Mouse (Mus musculus) heart, embryonic 11.5 days (tissue): ENCODE measurements around the gene Pde4b. TPM values are rescaled to one million over a fixed set of nuclear protein-coding genes. Genes with fewer than 3 reads are reported as not detected.
A peak's percentile ranks its signal among the peaks of the same experiment; 100 is the strongest.

Experiments used
- ATAC-seq: fragments of 200-750 bp; cut with Nextera tagmentation; replicated peaks from 2 replicates; pipeline ENCODE4 v1.8.0; 2017; ENCODE audit warnings: moderate library complexity; ENCODE audit not compliant: insufficient number of reproducible peaks, low FRiP score, low TSS enrichment
- H3K27ac ChIP-seq: fragments of 300-500 bp; sonication (generic); 2 replicates; pipeline ENCODE4 v1.5.1; 2014; ENCODE audit warnings: mild to moderate bottlenecking, low read depth, low read length
- H3K27me3 ChIP-seq: fragments of 300-500 bp; sonication (generic); 2 replicates; pipeline ENCODE4 v1.6.1; 2014; ENCODE audit warnings: mild to moderate bottlenecking, low read length, mixed read lengths; ENCODE audit not compliant: control insufficient read depth, insufficient read depth
- H3K36me3 ChIP-seq: fragments of 300-500 bp; sonication (generic); 2 replicates; pipeline ENCODE4 v1.6.1; 2014; ENCODE audit warnings: mild to moderate bottlenecking, low read length, moderate library complexity, mixed read lengths; ENCODE audit not compliant: control insufficient read depth, insufficient read depth
- H3K4me1 ChIP-seq: fragments of 300-500 bp; sonication (generic); 2 replicates; pipeline ENCODE4 v1.6.1; 2014; ENCODE audit warnings: low read length; ENCODE audit not compliant: control insufficient read depth, insufficient read depth
- H3K4me2 ChIP-seq: fragments of 300-500 bp; sonication (generic); 2 replicates; pipeline ENCODE4 v1.6.1; 2014; ENCODE audit warnings: mild to moderate bottlenecking, moderate library complexity
- H3K4me3 ChIP-seq: fragments of 300-500 bp; sonication (generic); 2 replicates; pipeline ENCODE4 v1.5.1; 2014; ENCODE audit warnings: low read depth, low read length
- H3K9ac ChIP-seq: fragments of 300-500 bp; sonication (generic); 2 replicates; pipeline ENCODE4 v1.6.1; 2014; ENCODE audit warnings: mild to moderate bottlenecking, low read depth, low read length, moderate library complexity
- H3K9me3 ChIP-seq: fragments of 300-500 bp; sonication (generic); replicated peaks from 2 replicates; pipeline ENCODE4 v1.6.1; 2016; ENCODE audit warnings: low read length; ENCODE audit not compliant: control insufficient read depth
- WGBS: fragments of 180-500 bp; shearing (Covaris S2); extraction: QIAGEN DNeasy Blood & Tissue Kit; methylation state at CpG from one replicate; pipeline ENCODE4 v1.1.7; 2014; ENCODE audit not compliant: insufficient replicate concordance; 5-methylcytosine and 5-hydroxymethylcytosine counted together
- polyA plus RNA-seq: library from polyadenylated mRNA; unstranded; fragments of >200 nt; fragmentation: Nextera tagmentation; extraction: Ambion mirVana; gene quantifications from 2 replicates; pipeline ENCODE4 v1.2.1, GENCODE M21; 2014

Gene Pde4b
- polyA plus RNA-seq, 1 experiment from 2014 or later, result 23.9 TPM

GRCm38 (mm10) chr4:102538266-102538665 is 450.9 kb downstream of the Pde4b start:
- H3K4me2 ChIP-seq, result no peak overlapping the region
- no peak overlapping the region for H3K4me3 ChIP-seq
- no peaks in the 10 kb centered on the region for H3K4me1 ChIP-seq
- WGBS, result 65% methylated on average over 1 of the region's 1 CpGs
- H3K9ac ChIP-seq, result no peak overlapping the region
- H3K27ac ChIP-seq, result no peak overlapping the region
- no peaks in the 10 kb centered on the region for H3K9me3 ChIP-seq
- H3K36me3 ChIP-seq, result no peaks in the 10 kb centered on the region
- no peaks in the 10 kb centered on the region for H3K27me3 ChIP-seq
- no peak for ATAC-seq

DNA sequence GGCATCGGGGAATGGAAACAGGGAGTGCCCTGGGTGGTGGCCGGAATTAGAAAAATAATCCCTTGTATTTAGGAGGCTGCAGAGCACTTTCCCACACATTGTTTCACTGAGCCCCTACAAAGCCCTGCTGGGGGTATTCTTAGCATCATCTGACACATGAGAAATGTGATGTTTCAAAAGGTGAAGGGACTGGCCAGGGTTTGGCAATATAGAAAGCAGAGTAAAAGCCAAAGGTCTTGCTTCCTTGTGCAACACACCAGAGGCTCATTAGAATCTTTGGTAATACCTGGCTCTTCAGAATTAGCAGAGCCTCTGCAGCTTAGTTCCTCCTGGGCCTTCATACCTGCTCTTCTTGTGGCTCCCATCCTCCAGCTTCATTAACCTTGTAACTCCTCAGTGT is 451.4 kb downstream of the Pde4b start:
- no peak overlapping the region for H3K9ac ChIP-seq
- no peaks in the 10 kb centered on the region for H3K4me1 ChIP-seq
- H3K36me3 ChIP-seq, result no peaks in the 10 kb centered on the region
- no peak overlapping the region for H3K4me3 ChIP-seq
- no peak for ATAC-seq
- no peak overlapping the region for H3K27ac ChIP-seq
- no peaks in the 10 kb centered on the region for H3K9me3 ChIP-seq
- H3K27me3 ChIP-seq, result no peaks in the 10 kb centered on the region
- no peak overlapping the region for H3K4me2 ChIP-seq
- WGBS, result 82% methylated on average over 2 of the region's 2 CpGs

GRCm38 (mm10) chr4:102539598-102540180 is 452.3 kb downstream of the Pde4b start:
- Histone ChIP-seq H3K9ac (no peak overlapping the region), H3K27ac (no peak overlapping the region), H3K4me1 (no peaks in the 10 kb centered on the region), H3K36me3 (no peaks in the 10 kb centered on the region), H3K4me3 (no peak overlapping the region), H3K9me3 (no peaks in the 10 kb centered on the region), H3K27me3 (no peaks in the 10 kb centered on the region), H3K4me2 (no peak overlapping the region)
- no peak for ATAC-seq
- WGBS, result 67% methylated on average over 5 of the region's 5 CpGs

DNA sequence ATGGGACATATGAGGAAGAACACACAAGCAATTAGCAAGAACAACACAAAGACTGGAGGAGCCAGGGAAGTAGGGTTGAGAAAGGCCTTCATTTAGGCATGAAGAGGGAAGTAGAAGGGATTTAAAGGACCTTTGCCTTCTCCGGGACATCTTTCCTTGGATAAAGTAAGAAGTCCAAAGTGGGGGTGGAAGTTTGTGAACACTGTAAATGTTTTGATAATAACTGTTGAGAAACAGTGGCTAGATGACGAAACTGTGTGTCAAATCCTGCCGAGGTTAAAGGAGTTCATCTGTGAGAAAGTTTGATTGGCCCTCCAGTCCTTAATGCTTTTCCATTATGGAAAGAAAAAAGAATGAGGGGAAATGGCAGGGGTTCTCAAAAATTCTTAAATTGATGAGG is 455.6 kb downstream of the Pde4b start:
- Histone ChIP-seq H3K9me3 (no peaks in the 10 kb centered on the region), H3K4me2 (no peak overlapping the region), H3K4me1 (no peaks in the 10 kb centered on the region), H3K4me3 (no peak overlapping the region), H3K9ac (no peak overlapping the region), H3K36me3 (no peaks in the 10 kb centered on the region), H3K27ac (no peak overlapping the region), H3K27me3 (no peaks in the 10 kb centered on the region)
- 82% methylated on average over 3 of the region's 3 CpGs for WGBS
- no peak for ATAC-seq

GRCm38 (mm10) chr4:102545226-102545625 is 457.9 kb downstream of the Pde4b start:
- Histone ChIP-seq H3K9me3 (no peaks in the 10 kb centered on the region), H3K27ac (no peak overlapping the region), H3K36me3 (no peaks in the 10 kb centered on the region), H3K4me3 (no peak overlapping the region), H3K4me2 (no peak overlapping the region), H3K4me1 (no peaks in the 10 kb centered on the region), H3K9ac (no peak overlapping the region), H3K27me3 (no peaks in the 10 kb centered on the region)
- 72% methylated on average over 4 of the region's 4 CpGs for WGBS
- no peak for ATAC-seq

- no peak for ATAC-seq
- whole genome bisulfite sequencing, result 62% methylated on average over 7 of the region's 7 CpGs
- H3K9me3 ChIP-seq, result no peaks in the 10 kb centered on the region
- no peak overlapping the region for H3K4me2 ChIP-seq
- no peak overlapping the region for H3K4me3 ChIP-seq
- no peaks in the 10 kb centered on the region for H3K36me3 ChIP-seq
- H3K9ac ChIP-seq, result no peak overlapping the region
- no peaks in the 10 kb centered on the region for H3K4me1 ChIP-seq
- no peak overlapping the region for H3K27ac ChIP-seq
- no peaks in the 10 kb centered on the region for H3K27me3 ChIP-seq
These were observed 468.2 kb downstream of the Pde4b start for GRCm38 (mm10) chr4:102555566-102555965.

GRCm38 (mm10) chr4:102557006-102557405 is 469.7 kb downstream of the Pde4b start:
- Histone ChIP-seq H3K4me2 (no peak overlapping the region), H3K4me1 (no peaks in the 10 kb centered on the region), H3K4me3 (no peak overlapping the region), H3K27ac (no peak overlapping the region), H3K27me3 (no peaks in the 10 kb centered on the region), H3K36me3 (no peaks in the 10 kb centered on the region), H3K9ac (no peak overlapping the region), H3K9me3 (no peaks in the 10 kb centered on the region)
- no peak for ATAC-seq
- 57% methylated on average over 2 of the region's 2 CpGs for WGBS

DNA sequence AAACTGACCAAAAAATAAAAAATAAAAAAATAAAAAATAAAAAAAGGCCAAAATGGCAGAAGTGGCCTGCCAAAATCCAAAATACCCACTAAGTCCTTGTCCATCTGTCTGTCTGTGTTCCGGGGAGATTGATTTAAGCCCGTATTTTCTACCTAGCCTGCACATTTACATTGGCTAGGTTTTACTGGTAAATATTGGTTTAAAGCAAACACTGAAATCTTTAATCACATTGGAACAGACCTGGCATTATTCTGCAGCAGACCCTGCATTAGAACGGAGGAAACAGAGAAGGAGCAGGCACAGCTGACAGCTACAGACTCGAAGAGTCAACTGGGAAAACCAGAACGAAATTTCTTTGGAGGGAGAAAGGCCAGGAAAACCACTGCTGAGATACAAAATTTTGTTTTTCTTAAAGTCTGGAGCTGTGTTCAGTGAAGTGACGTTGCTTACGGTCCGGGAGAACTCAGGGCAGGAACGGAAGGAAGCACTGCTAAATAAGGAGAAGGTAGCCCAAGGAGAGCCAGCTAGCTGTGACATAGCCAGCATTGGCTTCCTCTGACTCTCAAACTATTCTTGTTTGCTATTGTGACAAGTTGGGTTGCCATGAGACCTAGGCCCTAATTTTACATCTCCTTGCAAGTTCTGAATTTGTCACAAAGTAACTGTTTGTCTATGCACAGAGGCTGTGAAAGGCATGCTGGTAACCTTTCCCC is 470.3 kb downstream of the Pde4b start:
- no peaks in the 10 kb centered on the region for H3K27me3 ChIP-seq
- 53% methylated on average over 9 of the region's 9 CpGs for WGBS
- H3K9me3 ChIP-seq, result no peaks in the 10 kb centered on the region
- H3K9ac ChIP-seq, result no peak overlapping the region
- 0 out of 2 replicates have a peak overlapping the region, but pooled peaks have one; percentile 36 for H3K27ac ChIP-seq
- no peak overlapping the region for H3K4me3 ChIP-seq
- H3K36me3 ChIP-seq, result no peaks in the 10 kb centered on the region
- H3K4me1 ChIP-seq, result no peaks in the 10 kb centered on the region
- no peak for ATAC-seq
- no peak overlapping the region for H3K4me2 ChIP-seq

- Histone ChIP-seq H3K4me2 (no peak overlapping the region), H3K4me3 (no peak overlapping the region), H3K27ac (no peak overlapping the region), H3K27me3 (no peaks in the 10 kb centered on the region), H3K9ac (no peak overlapping the region), H3K4me1 (no peaks in the 10 kb centered on the region), H3K9me3 (no peaks in the 10 kb centered on the region), H3K36me3 (no peaks in the 10 kb centered on the region)
- WGBS, result 40% methylated on average over 3 of the region's 3 CpGs
- ATAC-seq, result no peak
These were observed 471.0 kb downstream of the Pde4b start for GRCm38 (mm10) chr4:102558328-102558727.
